Mouse (Mus musculus) embryonic facial prominence, embryonic 10.5 days (tissue): ENCODE results near the gene Magea6. TPM values are rescaled to one million over a fixed set of nuclear protein-coding genes. Genes with fewer than 3 reads are reported as not detected.
"Not testable (repeated sequence)": the region's sequence is repeated elsewhere in the genome, so short reads cannot be mapped to it uniquely, and the experiment has no call there.

Experiments used
- DNase-seq: peaks from one replicate; pipeline ENCODE4 v3.0.0-alpha.2; 2017; ENCODE audit warnings: low spot score
- H3K27ac ChIP-seq: fragments of 300-500 bp; sonication (generic); replicated peaks from 2 replicates; pipeline ENCODE4 v1.5.1; 2016; ENCODE audit warnings: mild to moderate bottlenecking
- H3K27me3 ChIP-seq: fragments of 300-500 bp; sonication (generic); replicated peaks from 2 replicates; pipeline ENCODE4 v1.6.1; 2016; ENCODE audit warnings: low read depth, mild to moderate bottlenecking; ENCODE audit not compliant: poor library complexity, severe bottlenecking
- H3K36me3 ChIP-seq: fragments of 300-500 bp; sonication (generic); replicated peaks from 2 replicates; pipeline ENCODE4 v1.6.1; 2016; ENCODE audit warnings: mild to moderate bottlenecking, moderate library complexity
- H3K4me1 ChIP-seq: fragments of 300-500 bp; sonication (generic); 2 replicates; pipeline ENCODE4 v1.6.1; 2016
- H3K4me3 ChIP-seq: fragments of 300-500 bp; sonication (generic); 2 replicates; pipeline ENCODE4 v1.5.1; 2016; ENCODE audit warnings: mild to moderate bottlenecking, moderate library complexity
- H3K9me3 ChIP-seq: fragments of 300-500 bp; sonication (generic); 2 replicates; pipeline ENCODE4 v1.6.1; 2016; ENCODE audit warnings: mild to moderate bottlenecking
- WGBS: fragments of 180-500 bp; shearing (Covaris S2); methylation state at CpG from one replicate; pipeline ENCODE4 v1.1.7; 2016; 5-methylcytosine and 5-hydroxymethylcytosine counted together
- polyA plus RNA-seq: library from polyadenylated mRNA; unstranded; fragments of >200 nt; fragmentation: Nextera tagmentation; extraction: Ambion mirVana; gene quantifications from 2 replicates; pipeline ENCODE4 v1.2.1, GENCODE M21; 2016

The Magea6 gene
- polyA plus RNA-seq = not detected in 2 replicates

DNA sequence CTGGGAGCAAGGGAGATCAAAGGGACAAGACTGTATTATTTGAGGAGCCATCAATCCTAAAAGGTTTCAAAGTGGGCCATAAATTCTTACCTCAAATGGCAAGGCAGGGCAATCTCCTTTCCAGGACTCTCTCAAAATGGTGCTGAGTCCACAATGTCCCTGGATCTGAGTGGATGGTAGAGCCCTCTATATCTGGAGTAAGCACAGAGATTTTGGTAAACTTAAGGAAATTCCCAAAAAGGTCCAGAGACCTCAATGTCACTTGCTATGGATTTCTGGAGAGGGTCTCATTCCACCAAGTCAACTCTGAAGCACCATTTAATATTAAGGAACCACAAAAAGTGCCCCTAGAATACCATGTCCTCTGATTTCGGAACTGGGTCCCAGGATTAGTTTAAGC lies at the start of gene Magea6:
TSS of gene Magea6 (minus strand) at position 101 of the 400 bp plus-strand sequence.
- H3K4me1 ChIP-seq, H3K36me3 ChIP-seq, DNase-seq, H3K9me3 ChIP-seq, H3K27me3 ChIP-seq, H3K27ac ChIP-seq, H3K4me3 ChIP-seq: not testable (repeated sequence)
- WGBS = 72% methylated on average over 1 of the region's 1 CpGs

DNA sequence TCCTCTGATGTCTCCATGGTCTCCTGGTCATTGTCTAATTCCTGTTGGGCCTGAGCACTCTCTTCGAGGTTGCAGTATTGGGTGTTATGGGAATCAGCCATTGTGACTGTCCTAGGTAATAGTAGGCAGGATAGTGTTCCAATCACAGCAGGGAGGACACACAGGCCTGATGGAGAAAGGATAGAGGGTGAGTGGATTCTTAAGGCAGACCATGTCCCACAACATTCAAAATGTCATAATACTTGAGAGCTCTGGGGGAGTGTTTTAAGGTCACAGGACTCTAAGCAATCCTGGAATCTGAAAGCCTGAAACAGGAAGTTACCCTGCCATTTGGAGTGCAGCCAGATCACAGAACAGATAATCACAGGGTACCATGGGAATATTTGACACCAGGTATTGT lies 13.6 kb upstream of the Magea6 start, which contains the start of gene Magea3:
TSS of gene Magea3 (minus strand) at position 101 of the 400 bp plus-strand sequence.
- 65% methylated on average over 1 of the region's 1 CpGs for WGBS
- not testable (repeated sequence) for H3K4me1 ChIP-seq, H3K4me3 ChIP-seq, DNase-seq, H3K9me3 ChIP-seq, H3K27me3 ChIP-seq, H3K36me3 ChIP-seq, H3K27ac ChIP-seq

DNA sequence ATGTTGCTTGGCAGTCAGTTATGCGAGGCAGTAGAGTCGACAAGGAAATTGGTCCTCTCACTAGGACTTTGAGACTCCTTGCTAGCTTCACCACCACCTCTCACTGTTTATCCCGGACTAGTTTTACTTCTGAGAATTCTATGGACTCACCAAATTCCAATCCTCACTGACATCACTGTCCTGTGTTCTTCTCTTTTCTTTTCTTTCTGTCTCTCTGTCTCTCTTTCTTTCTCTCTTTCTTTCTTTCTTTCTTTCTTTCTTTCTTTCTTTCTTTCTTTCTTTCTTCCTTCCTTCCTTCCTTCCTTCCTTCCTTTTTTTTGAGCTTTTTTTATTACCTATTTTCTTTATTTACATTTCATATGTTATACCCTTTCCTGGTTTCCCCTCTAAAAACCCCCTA lies 45.6 kb downstream of the Magea6 start, which contains the start of gene Cldn34b1:
TSS of gene Cldn34b1 (minus strand) at position 101 of the 400 bp plus-strand sequence.
- H3K27me3 ChIP-seq, DNase-seq, H3K27ac ChIP-seq, H3K9me3 ChIP-seq, H3K4me3 ChIP-seq, H3K36me3 ChIP-seq, H3K4me1 ChIP-seq: not testable (repeated sequence)
- WGBS = 80% methylated on average over 3 of the region's 3 CpGs

Other genes with a start within 250 kb of the Magea6 start
- not detected in 2 replicates for gene Cldn34b1, start 45.7 kb downstream of the Magea6 start, polyA plus RNA-seq
- gene Magea3, start 13.5 kb upstream of the Magea6 start, polyA plus RNA-seq = not detected in 2 replicates
- gene Magea8, start 59.9 kb upstream of the Magea6 start, polyA plus RNA-seq = not detected in 2 replicates
- not detected in 2 replicates for gene Magea5, start 127.2 kb upstream of the Magea6 start, polyA plus RNA-seq
- not detected in 2 replicates for gene Magea1, start 153.8 kb upstream of the Magea6 start, polyA plus RNA-seq
- gene Magea2, start 157.7 kb upstream of the Magea6 start, polyA plus RNA-seq = not detected in 2 replicates
- gene Cldn34b2, start 192.4 kb upstream of the Magea6 start, polyA plus RNA-seq = not detected in 2 replicates